Mouse (Mus musculus) CH12.LX (cell line): ENCODE measurements around the gene Tigd3.

Experiments used
- CTCF ChIP-seq, 2 experiments: IDR thresholded peaks in 1 of 2; conservative IDR thresholded peaks in 1 of 2; 2 replicates each; pipeline ENCODE4 v1.5.1; 2011 to 2012; ENCODE audit warnings: low read depth in 2 of 2, low read length in 2 of 2, improper control_type of control experiment in 1 of 2, inconsistent platforms in 1 of 2, mild to moderate bottlenecking in 1 of 2, moderate library complexity in 1 of 2
- EP300 ChIP-seq: IDR thresholded peaks from 2 replicates; pipeline ENCODE4 v1.6.1; 2011; ENCODE audit warnings: low read length, improper control_type of control experiment
- MAX ChIP-seq: IDR thresholded peaks from 2 replicates; pipeline ENCODE4 v1.6.1; 2011; ENCODE audit warnings: low read length, improper control_type of control experiment
- MEF2A ChIP-seq: IDR thresholded peaks from 2 replicates; pipeline ENCODE4 v1.6.1; 2014; ENCODE audit warnings: low read depth, mild to moderate bottlenecking, inconsistent platforms, low read length, improper control_type of control experiment, borderline replicate concordance
- POLR2A ChIP-seq: IDR thresholded peaks from 2 replicates; pipeline ENCODE4 v1.6.1; 2011; ENCODE audit warnings: low read depth, mild to moderate bottlenecking, improper control_type of control experiment, low read length
- POLR2AphosphoS2 ChIP-seq: IDR thresholded peaks from 2 replicates; pipeline ENCODE4 v1.6.1; 2011; ENCODE audit warnings: low read depth, low read length, improper control_type of control experiment
- USF1 ChIP-seq: IDR thresholded peaks from 2 replicates; pipeline ENCODE4 v1.6.1; 2014; ENCODE audit warnings: low read depth, mild to moderate bottlenecking, inconsistent platforms, low read length, improper control_type of control experiment
- ZNF384 ChIP-seq: IDR thresholded peaks from 2 replicates; pipeline ENCODE4 v1.6.1; 2012; ENCODE audit warnings: low read depth, low read length, improper control_type of control experiment, inconsistent platforms

DNA sequence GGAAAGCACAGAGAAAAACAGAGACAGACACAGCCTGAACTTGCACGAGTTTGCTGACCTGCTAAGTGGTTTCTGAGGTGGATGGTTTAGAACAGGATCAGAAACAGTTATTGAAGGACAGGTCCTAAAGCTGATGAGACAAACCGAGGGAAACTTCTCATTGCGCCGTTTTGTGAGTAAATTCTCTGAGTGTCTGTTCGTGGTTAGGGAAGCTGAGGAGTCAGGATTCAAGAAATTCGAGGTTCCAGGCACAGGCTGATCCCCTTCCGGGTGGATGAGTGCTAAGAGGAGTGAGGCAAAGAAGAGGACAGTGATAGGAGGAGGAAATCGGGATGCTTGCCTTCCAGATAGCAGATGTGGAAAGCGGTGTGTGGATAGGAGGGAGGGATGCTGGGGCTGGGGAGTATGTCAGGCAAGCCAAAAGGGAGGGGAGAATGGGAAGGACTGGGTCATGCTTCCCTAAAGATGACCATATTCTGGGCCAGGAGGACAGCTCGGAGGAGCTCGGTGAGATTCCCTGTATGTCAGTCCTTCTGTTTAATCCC, 31.4 kb upstream of the Tigd3 start:
- no peak for TF ChIP-seq MAX
- TF ChIP-seq USF1 = no peak
- TF ChIP-seq EP300 = no peak
- TF ChIP-seq ZNF384 = no peak
- no peak for TF ChIP-seq POLR2A
- no peak for TF ChIP-seq CTCF (conservative IDR thresholded peaks at IDR 0.05 in 1 of 2, IDR thresholded peaks at IDR 0.05 in 1 of 2; ENCODE audit: low read depth in 2 of 2, low read length in 2 of 2)
- no peak for TF ChIP-seq POLR2AphosphoS2
- no peak for TF ChIP-seq MEF2A
